Mouse (Mus musculus): ENCODE data around the gene Bnip2.

Bnip2 gene

DNA sequence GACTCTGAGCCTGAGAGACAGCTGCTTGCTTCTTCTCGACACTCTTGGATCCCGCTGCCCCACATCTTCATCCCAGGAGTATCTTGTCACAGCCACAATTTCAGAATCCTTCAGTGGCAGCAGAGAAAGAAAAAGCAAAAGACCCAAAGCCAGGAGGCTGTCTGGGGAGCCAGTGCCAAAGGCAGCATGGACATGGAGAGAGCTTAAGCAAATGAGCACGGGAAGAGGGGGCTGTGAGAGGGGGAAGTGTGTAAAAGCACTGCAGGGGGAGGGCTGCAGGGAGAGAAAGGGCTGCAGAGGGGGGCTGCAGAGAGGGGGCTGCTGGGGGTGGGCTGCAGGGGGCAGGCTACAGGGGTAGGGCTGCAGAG lies 60.1 kb downstream of the Bnip2 start:
- DNase-seq = peak; percentile 39

DNA sequence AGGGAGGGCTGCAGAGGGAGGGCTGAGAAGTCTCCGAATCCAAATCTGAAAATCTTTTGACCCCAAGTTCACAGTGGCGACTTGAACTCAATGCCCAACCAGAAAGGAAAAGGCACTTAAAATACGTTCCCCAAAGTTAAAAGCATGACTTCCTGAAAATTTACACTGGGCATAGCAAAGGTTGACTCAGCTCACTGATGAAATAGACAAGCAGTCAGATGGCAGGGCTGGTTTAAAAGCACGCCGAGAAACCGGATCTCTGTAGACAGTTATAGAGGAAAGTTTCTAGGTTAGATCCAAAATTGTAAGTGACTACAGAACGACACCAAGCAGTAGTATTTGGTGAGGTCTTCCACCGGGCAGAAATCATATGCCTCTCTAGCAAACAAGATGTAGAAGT lies 60.6 kb downstream of the Bnip2 start:
- no peak for DNase-seq

DNA sequence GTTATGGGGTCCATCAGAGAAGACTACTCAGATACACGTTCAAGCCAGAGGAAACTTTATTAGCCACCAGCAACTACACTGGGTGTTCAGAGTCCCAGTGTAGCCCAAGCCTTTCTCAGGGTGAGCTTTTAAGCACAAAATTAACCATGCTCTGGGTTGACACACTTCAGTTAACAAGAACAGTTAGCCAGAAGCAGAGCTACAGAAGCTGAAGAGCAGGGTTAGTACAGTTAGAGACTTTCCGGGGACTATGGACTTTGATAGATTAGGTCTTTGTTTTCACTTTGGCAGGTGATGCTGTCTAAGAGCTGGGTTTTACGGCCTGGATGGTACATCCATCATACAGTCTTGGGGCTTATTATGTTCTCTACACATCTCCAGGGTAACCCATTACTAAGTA lies 63.5 kb downstream of the Bnip2 start:
- no peak for DNase-seq

DNA sequence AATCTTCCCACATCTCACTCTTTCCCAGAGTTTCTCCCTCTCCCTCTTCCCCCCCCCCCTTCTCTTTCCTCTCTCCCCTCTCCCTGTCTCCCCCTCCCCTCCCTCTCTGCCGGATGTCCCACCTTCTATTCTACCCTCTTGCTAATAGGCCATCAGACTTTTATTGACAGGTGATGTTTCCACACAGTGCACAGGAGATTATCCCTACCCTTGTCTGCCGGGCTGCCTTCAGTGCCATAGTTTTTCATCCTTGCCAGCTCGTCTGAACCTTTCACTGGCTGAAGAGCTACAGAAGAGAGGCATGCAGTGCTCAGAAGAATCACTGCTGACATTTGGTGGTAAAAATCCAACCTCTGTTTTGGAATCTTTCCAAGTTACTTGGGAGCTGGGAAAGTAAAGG lies 64.1 kb downstream of the Bnip2 start:
- DNase-seq = no peak

Data from embryo, embryonic 11 days (tissue).